Mouse (Mus musculus): ENCODE measurements around the gene Slc35d2.

The Slc35d2 gene

DNA sequence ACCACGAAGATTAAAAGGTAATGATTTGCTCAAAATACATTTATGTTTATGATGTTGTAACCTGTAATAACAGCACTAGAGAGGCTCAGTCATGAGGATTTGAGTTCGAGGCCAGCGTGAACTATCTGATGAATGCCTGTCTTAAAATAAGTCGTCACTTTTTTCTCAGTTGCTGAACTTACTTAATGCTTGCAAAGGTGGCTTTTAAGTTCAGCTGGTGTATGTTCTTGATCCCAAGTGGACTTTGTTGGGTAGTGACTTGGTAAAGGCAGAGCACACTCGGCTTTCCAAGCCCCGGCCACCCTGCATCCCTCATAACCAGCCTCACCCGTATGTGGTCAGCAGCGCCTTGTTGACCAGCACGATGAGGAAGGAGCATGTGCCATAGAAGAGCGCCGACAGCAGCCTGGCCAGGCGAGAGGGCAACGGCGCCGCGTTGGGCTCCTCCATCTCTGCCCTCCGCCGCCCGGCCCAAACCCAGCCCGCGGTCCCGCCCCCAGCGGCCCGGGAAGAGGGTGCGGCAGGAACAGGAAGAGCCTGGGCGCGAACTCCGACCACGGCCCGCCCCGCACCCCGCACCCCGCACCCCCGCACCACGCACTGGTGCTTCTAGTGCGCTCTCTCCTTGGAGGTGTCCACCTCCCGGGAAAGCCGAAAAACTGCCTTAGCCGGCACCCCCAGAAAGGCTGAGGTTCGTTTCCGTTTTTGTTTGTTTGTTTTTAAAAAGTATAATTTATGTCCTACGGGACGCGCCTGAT lies at the start of gene Slc35d2:
TSS of gene Slc35d2 (minus strand) at position 511 of the 758 bp plus-strand sequence.
- peak; percentile 20 for DNase-seq (ENCODE audit: low read depth, low spot score)

DNA sequence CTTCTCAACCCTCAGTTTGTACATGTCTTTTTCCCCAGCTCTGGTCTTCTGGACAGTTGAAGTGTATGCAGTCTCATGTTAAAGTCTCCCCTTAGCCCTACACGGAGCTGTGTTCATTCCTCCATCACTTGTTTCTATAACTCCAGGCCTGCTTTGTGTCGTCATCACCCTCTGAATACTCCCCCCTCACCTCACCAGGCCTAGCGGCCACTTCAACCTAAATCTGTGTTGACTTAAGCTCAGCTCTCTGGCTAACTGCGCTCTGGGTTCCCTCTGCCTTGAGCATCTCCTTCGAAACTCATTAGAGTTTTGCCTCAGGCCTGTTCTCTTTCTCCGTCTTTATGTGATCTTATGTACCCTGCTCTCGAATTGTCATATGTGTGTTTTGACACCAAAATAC lies 48.8 kb upstream of the Slc35d2 start:
- no peak for DNase-seq (ENCODE audit: low read depth, low spot score)

DNA sequence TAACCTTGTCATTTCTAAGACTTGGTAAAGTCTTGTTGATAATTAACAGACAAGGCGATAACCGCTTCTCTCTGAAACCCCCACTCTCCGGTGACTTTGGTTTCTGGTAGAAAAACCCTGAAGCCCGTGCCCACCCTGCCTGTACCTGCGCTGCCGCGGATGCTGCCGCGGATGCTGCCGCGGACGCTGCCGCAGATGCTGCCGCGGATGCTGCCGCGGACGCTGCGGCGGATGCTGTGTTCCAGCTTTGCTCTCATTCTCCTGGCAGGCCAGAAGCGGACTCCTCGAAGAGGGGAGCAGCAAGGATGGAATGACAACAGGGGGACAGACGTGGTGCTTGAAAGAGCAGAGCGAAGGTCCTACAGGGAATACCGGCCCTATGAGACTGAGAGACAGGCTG lies 40.6 kb upstream of the Slc35d2 start:
- no peak for DNase-seq (ENCODE audit: low read depth, low spot score)

DNA sequence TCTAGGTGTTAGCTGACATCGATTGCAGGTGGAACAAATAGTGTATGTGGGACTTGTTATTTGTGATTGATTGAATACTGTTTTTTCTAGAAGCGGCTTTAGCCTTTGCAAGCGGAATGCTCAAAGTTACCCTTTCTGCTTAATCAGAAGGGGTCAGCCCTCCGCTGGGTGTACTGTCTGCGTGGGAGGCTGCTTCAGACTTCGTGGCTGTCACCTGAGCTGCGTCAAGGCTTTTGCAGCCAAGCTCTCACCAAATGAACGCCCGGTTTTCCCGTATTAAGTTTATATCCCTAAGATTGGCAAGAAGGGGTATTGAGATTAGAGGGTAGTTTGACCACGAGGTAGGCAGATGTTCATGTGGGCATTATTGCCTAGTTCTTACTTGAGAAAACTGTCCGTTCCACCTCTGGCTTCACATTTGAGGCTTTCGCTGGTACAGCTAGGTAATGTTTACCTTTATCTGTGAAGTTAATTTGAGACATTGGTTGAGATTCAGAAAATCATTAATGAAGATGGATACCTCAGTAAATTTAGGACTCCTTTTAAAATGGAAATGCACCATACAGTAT lies 34.1 kb upstream of the Slc35d2 start:
- no peak for DNase-seq (ENCODE audit: low read depth, low spot score)

DNA sequence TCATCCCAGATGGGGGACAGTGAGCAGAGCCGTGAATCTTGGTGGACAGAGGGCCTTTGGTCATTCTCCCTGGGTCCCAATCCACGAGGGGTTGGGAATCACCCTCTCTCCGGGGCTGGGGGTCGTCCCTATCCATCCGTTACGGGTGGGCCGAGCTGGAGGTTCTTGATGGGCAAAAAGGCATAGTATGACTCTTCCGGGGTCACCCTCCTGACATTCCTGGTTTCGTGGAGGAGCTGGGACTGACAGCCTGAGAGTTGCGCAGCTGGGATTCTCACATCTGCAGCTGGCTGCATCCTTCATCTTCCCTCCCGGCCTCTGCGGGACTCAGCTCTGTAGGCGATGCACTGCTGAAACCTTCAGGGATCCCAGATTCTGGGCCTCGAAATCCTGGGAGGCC lies 33.5 kb upstream of the Slc35d2 start:
- no peak for DNase-seq (ENCODE audit: low read depth, low spot score)

DNA sequence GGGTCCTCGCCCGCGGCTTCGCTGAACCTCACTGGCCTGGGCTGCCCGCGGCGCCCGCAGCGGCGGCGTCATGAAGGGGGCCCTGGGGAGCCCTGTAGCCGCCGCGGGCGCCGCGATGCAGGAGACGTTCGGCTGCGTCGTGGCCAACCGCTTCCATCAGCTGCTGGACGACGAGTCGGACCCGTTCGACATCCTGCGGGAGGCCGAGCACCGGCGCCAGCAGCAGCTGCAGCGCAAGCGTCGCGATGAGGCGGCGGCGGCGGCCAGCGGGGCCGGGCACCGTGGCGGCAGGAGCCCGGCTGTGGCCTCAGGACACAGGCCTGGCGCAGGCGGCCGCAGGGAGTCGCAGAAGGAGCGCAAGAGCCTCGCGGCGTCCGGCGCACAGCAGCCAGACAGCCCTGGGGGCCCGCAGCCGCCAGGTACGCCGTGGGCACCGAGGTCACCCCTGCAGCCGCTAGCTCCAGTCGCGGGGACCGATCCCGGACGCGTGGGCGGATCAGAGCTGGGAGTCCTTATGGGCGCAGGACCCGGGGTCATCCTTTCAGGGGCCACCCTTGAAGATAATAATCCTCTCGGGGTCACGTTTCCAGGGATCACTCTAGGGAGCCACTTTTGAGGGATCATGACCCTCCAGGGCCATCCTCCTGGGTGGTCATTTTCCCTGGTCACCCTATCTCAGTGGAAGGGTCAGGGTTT lies 32.9 kb upstream of the Slc35d2 start:
- DNase-seq (ENCODE audit: low read depth, low spot score), result no peak

DNA sequence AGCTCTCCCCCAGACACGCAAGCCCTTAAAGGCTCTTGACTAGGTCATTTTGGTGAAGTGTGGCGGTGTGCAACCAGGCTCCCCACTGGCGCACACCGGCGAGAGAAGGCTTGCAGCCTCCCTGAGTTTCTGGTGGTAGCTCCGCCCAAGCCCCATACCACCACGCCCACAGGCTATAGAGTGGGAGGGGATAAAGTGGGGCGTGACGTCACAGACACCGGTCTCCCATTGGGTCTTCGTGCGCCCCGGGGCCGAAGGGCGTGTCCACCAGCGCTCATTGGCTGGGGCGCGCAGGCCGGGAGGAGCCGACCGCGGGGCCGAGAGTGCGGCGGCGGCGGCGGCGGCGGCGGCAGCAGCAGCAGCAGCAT lies 32.4 kb upstream of the Slc35d2 start, which contains the start of gene Habp4:
TSS of gene Habp4 (plus strand) at position 277 of the 368 bp plus-strand sequence.
- peak; percentile 98 for DNase-seq (ENCODE audit: low read depth, low spot score)

DNA sequence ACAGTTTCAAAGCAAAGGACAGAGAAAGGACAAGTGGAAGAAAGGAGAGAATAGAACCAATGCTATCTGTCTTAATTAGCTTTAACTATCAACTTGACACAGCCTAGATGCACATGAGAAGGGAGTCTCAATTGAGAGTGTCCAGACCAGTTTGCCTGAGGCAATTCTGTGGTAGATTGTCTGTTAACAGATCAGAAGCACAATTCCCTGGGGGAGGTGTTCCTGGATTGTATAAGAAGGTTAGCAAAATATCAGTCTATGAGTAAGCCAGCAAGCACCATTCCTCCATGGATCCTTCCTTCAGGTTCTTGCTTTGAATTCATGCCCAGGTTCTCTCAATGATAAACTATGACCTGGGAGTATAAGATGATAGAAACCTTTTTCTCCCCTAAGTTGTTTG lies 27.8 kb upstream of the Slc35d2 start:
- no peak for DNase-seq (ENCODE audit: low read depth, low spot score)

DNA sequence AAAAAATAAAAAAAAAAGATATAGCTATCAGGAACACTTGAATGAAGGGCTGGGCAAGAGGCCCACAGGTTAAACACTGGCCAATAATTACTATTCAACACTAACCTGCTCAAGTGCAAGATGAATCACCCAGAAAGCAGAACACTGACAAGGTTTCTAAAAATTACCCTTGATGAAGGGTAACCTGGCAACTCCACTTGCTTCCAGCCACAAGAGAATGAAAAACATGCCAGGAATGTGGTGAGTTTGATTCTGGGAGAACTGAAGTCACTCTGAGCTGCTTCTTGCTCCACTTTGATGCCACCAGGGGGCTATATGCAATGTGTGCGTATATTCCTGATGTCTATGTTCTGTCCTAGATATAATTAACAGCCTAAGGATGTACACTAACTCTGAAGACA lies 26.0 kb upstream of the Slc35d2 start:
- DNase-seq (ENCODE audit: low read depth, low spot score), result peak; percentile 76

DNA sequence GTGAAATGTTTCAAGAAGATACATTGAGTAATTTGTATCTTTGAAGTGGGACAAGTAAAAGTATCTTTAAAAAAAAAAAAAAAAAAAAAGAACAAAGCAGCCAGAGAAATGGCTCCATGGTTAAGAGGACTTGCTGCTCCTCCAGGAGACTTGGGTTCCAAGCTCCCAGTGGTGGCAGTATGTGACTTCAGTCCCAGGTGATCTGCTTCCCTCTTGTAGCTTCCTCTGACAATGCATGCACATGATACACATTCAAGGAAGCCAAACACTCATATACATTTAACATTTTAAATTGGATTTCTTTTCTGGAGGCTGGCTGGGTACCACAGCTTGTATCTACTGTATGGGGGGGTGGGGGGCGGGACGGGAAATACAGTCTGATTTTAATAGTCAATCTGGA lies 25.5 kb upstream of the Slc35d2 start:
- DNase-seq (ENCODE audit: low read depth, low spot score), result peak; percentile 36

DNA sequence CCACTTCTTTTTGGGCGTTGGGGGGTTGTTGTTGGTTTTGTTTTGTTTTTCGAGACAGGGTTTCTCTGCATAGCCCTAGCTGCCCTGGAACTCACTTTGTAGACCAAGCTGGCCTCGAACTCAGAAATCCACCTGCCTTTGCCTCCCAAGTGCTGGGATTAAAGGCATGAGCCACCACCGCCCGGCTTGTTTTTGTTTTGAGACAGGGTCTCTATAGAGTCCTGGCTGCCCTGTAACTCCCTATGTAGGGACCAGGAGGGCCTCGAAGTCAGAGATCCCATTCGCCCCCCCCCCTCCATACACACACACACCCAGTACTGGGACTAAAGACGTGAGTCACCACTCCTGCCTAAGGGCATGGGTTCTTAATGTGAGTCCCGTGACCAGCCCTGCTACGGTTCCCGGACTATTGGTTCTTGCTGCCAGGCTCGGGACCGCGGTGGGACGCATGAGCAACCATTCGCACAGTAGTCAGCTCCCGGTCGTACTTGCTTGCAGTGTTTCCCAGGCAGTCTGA lies 24.6 kb upstream of the Slc35d2 start:
- peak; percentile 75 for DNase-seq (ENCODE audit: low read depth, low spot score)

DNA sequence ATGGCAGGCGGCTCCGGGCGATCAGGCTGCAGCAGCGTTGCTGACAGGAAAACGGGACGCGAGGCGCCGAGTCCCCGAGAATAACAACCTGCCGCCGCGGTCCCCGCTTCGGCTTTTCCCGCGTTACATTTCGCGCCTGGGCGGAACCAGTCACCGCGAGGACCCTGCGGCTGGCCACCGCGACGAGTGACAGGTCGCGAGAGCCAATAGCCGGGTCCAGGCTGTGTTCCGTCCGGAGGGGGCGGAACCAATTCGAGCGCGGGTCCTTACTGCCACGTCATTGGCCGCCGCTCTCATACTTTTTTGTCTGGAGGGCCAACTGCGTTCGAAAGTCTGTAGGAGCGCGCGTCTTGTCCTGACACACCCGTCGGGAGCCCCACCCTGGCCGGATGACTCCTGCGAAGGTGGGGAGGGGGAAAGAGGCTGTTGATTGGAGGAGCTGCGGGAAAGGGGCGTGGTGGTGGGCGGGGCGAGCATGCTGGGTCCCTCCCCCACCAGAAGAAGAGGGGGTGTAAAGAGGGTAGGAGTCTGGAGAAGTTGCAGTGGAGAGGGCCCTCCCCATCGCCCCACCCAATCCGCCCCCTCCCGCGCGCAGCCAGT lies 24.0 kb upstream of the Slc35d2 start, which contains the start of gene Zfp367:
TSS of gene Zfp367 (minus strand) at position 120 of the 600 bp plus-strand sequence.
- DNase-seq (ENCODE audit: low read depth, low spot score), result peak; percentile 99

DNA sequence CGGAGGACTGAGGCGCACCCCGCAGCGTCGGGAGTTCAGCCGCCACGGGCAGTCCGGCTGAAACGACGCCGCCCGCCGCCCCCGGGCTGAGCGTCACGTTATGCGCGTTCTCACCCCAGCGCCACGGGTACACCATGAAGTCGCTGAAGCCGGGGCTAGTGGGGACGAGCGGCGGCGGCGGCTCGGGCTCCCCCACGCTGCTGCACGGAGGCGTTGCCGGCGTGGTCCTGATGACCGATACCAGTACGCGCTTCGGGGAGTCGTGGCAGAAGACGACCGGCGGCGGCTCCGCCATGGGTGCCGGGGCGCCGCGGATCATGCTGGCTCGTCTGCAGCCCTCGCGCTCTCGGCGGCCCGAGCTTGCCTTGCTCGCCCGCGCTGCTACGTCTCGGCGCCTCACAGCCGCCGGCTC lies 23.5 kb upstream of the Slc35d2 start:
- DNase-seq (ENCODE audit: low read depth, low spot score), result no peak

DNA sequence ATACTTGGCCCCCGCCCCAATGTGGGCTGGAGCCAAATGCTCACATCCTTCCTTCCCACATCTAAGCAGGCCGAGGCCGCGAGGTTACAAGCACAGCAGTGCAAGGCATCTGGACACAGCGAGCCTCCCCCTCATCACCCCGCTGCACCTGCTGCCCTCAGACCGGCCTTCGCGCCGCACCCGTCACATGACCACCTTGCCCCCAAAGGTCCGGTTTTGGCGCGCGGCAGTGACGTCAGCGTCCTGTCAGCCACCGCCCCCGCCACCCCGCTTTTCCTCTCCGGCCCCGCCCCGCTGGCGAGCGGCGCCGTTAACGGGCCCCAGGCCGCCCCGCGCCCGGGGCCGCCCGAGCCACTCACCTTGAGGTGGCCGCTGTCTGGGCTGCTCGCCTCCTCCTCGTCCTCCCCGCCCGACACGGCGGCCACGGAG lies 23.1 kb upstream of the Slc35d2 start:
- peak; percentile 84 for DNase-seq (ENCODE audit: low read depth, low spot score)

DNA sequence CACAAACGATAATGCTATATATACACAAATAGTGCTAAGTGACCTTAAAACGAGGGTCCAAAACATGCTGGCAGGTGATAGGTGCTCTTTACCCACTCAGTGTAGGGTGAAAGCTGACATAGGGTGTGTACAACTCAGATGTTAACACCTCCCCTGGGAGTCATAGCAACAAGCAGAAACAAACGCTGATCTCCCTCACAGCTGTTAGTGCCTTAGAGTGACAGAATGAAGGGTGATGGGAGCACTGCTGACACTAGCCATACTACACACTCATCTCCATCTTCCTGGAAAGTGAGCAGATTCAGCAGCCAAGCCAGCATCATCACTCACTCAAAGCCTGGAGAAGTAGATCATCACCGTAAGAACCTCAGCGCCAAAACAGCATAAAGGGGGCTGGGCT lies 21.0 kb upstream of the Slc35d2 start:
- DNase-seq (ENCODE audit: low read depth, low spot score), result no peak

DNA sequence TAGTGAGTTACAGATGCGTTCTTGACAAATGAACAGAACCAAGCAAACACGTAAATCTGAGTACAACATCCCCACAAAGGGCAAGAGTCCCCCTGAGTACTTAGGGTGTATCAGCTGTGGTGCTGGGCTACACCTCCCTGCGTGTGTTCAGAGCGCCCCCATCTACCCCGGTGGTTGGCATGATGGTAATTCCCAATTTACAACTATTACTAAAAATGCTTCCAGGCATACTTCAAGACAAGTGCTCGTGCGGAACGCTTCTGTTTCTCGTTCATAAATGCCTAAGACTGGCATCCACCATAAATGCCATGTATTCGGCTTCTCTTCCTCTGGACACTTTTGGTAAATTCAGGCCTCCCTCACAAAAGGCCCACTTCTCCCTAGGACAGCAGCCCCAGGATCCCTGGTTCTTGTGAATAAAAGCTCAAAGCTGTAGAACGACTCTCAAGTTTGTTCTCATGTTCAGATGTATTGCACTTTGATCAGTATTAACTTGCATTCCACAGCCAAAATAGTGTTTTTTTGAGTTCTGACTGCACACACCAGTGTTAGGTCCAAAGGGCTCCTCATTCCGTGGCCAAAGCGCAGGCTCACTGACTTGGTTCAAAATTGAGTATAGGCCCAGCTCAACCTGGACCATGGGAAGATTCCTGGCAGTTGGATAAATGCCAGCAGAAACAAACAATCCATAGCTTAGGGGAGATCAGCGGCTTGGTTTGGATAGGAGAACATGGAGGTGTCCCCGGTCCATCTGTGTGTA lies 628 bp upstream of the Slc35d2 start:
- DNase-seq (ENCODE audit: low read depth, low spot score), result peak; percentile 26

DNA sequence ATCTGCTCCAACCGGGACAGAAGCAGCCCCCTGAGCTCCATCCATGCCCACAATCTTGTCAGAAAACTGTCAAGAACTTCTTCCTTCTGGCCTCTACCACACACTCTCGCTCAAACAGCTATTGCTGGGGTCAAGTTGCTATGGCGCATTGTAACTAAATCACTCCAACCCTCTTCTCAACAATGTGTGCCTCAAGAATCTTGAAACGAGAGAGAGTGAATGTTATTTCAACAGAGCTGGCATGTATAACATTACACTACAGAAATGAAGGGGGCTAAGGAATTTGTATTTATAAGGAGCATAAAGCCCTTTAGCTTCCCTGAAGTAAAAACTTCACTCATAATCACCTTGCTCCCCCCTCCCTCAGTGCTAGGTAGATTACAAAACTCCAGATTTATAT lies 2.9 kb downstream of the Slc35d2 start:
- DNase-seq (ENCODE audit: low read depth, low spot score), result no peak

DNA sequence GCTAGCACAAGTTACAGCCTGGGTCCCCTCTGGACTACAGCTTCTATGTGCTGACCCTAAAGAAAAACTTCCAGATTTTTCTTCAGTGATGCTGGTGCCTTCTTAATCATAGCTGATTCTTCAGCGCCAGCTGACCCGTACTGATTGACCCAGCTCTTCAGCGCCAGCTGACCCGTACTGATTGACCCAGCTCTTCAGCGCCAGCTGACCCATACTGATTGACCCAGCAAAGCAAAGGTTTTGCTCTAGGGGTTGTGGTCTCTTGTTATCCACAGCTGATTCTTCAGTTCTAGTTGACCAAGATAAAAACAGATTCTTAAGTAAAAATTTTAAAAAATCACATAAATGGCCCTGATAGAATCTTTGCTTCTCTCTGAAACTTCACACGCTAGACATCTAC lies 4.3 kb downstream of the Slc35d2 start:
- DNase-seq (ENCODE audit: low read depth, low spot score), result no peak

DNA sequence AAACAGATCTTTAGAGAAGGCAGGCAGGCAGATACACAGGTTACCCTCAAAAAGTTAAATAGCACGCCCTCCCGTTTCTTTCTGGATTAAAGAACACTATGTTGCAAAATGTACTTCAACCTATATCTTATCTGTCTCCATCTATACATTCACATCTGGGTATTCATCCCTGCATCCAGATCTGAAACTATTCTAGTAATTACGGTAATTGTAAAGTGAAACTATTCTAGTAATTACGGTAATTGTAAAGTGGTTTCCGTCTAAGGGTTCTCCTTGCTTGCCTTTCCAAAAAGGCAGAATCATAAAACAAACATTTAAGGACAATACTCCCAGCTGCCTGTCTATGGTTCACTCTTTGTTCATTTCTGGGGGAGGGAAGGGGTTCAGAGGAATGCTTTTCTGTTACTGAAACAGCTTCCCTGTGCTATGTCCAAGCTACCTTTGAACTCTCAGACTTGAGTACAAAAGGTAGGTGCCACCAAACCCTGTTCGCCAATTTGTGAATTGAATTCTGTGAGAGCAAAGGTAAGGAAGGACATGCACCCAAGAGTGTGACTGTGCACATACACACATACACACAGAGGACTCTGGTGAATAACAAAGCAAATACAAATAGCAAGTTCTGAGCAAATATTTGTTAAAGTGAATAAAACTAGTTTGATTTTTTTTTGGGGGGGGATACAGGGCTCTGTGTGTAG lies 5.5 kb downstream of the Slc35d2 start:
- DNase-seq (ENCODE audit: low read depth, low spot score), result no peak

DNA sequence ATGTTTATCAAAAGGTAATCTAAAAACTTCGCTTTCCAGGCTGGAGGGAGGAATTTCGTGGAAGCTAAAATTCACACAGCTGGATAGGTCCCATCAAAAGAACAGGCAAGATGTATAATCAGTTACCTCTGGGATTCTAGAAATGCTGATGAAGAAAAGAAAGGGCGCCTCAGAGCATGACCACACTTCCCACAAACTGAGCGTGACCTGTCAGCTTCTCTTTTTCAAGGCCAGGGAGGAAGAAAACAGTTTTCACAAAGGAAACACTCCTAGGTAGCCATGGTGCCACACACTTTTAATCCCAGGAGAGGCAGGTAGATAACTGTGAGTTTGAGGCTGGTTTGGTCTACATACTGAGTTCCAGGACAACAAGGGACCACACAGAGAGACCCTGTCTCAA lies 8.4 kb downstream of the Slc35d2 start:
- no peak for DNase-seq (ENCODE audit: low read depth, low spot score)

DNA sequence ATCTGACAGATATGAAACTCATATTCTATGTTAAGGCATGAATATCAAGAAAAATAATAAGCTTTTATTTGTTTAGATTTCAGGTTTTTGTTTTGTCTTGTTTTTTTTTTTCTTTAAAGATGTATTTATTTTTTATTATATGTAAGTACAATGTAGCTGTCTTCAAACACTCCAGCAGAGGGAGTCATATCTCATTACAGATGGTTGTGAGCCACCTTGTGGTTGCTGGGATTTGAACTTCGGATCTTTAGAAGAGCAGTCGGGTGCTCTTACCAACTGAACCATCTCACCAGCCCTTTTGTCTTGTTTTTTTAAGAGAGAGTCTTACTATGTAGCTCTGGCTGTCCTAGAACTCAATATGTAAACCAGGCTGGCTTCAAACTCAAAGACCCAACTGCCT lies 11.7 kb downstream of the Slc35d2 start:
- peak; percentile 58 for DNase-seq (ENCODE audit: low read depth, low spot score)

Measured in ES-CJ7 (cell line).